Mouse (Mus musculus): ENCODE measurements at regions not wholly inside any gene's neighbourhood (a gene's known extent, or its start where the extent isn't known, plus 50 kb on each side); places are given as distances from the start of the nearest gene placed in this dataset.

DNA sequence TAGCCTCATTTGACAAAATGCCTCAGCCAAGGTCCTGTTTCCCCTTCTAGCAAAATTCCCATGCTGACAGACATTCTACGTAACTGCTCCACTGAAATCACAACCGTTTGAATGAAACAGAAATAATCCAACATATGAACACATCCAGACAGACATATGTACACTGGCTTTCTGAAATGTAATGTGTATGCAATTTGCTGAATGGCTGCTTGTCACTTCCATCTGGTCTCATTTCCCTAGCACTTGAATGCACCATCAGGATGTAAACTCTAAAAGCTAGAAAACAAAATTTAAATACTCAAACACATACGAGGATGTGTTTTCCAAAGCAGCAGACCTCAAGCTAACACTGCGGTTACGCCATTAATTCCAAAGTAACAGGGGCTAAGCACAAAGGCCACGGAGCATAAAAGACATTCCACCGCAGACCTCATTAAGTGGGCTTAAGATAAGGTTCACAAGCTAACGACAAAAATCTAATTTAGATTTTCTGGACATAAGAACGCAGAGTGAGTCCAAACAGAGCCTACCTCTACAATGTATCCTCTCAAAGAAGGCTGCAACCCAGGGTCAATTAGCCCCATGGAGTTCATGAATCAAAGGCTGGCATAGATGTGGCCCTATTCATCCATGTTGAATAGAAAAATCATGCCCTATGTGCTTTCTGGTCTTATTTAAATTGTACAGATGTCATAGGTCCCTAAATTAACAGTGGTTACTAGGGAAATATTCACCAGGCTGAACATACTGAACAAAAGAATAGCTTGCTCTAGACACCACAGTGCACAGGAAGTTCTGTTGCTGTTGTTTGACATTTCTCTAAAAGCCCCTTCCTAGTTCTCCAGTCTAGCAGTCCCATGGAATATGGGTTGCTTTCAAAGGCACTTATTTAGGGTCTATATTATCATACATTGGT, 630.5 kb downstream of the Nedd1 start:
- intact Hi-C loops (cut with DNase I): no loop called here

DNA sequence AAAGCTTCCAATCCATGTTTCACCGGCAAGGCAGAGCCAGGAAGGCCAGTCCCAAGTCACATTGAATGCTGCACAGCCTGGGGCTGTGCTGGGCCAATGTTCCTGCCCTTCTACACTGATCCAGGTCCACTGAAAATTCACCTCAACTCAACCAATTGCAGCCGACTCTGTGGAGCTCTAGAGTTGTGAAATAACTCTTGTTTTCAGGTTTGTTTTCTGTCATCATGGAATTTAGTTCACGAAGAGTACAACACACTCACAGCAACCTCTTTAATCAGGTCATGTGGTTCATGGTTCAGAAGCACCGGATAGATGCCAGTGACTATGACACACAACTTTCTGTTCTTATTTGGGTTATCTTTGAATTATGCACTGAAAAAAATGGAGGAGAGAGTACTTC, 640.1 kb downstream of the Nedd1 start:
- intact Hi-C loops (cut with DNase I): no loop called here

DNA sequence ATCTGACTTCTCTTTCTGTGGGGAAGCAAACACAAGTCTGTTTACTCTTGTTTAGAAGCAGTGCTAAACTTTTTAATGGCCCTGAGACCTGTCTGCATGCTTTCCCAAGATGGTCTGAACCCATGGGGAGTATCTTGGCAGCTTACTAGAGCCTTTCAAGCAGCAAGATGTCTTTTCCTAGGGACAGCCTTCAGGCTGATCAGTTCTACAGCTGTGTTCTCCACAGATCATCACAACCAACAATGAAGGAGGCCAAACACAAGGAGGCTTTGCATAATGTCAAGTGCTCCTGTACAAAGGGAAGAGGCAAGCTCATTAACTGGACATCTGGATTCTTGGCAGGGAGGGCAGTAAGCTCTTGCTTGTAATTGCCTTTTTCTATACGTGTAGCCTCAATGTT, 641.0 kb downstream of the Nedd1 start:
- intact Hi-C loops (cut with DNase I): no loop called here

- intact Hi-C loops (cut with DNase I): no loop called here
These were observed 642.8 kb downstream of the Nedd1 start for GRCm38 (mm10) chr10:92079421-92079820.

- intact Hi-C loops (cut with DNase I): no loop called here
These were observed 644.9 kb downstream of the Nedd1 start for GRCm38 (mm10) chr10:92077291-92077690.

GRCm38 (mm10) chr10:92076754-92077153, 645.5 kb downstream of the Nedd1 start:
- intact Hi-C loops (cut with DNase I): no loop called here

DNA sequence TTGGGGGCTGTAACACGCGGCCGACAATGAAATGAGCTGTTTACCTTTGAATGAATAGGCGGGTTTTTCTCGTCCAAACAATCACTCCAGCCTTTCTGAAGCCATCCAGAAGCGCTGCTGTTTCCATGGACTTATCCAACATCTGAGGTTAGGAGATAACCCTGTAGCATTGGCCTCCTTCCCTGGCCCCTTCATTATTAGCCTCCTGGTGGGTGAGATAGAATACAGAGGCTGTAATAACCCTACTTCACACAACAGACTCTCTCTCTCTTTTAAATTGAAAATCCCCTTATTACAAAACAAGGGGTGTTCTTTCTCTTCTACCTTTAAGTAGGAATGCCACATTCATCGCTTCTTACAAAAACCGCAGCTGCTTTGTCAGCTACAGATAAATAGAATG, 646.8 kb downstream of the Nedd1 start:
- intact Hi-C loops (cut with DNase I): no loop called here

- intact Hi-C loops (cut with DNase I): no loop called here
These were observed 647.4 kb downstream of the Nedd1 start for GRCm38 (mm10) chr10:92074698-92075394.

DNA sequence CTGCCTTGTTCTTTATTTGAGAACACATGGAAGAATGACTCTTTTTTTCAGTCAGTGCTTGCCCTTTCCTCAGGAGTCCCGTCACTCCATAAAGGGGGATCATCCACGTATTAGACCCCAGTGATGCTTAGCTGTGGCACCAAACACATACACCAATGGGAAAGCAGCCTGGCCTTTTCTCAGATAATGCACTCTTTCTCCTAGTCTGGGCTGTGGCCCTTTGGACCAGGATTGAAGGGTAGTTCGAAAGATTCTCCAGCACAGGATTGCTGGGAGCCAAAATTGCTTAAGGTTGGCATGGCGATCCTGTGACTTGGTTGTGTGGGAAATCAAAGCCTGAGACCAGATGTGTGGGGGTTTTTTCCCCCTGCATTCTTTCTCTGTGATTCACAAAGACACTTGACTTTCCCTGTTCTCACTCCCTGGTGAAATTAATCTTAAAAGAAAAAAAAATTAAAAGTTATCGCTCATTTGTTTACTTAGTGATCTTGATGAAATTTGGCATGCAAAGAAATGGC, 648.3 kb downstream of the Nedd1 start:
- intact Hi-C loops (cut with DNase I): no loop called here

GRCm38 (mm10) chr10:92044783-92045182, 677.4 kb downstream of the Nedd1 start:
- intact Hi-C loops (cut with DNase I): no loop called here

GRCm38 (mm10) chr10:92036176-92036575, 686.0 kb downstream of the Nedd1 start:
- intact Hi-C loops (cut with DNase I): no loop called here

GRCm38 (mm10) chr10:92030221-92030620, 692.0 kb downstream of the Nedd1 start:
- intact Hi-C loops (cut with DNase I): no loop called here

- intact Hi-C loops (cut with DNase I): no loop called here
These were observed 698.0 kb downstream of the Nedd1 start for GRCm38 (mm10) chr10:92024203-92024602.

- intact Hi-C loops (cut with DNase I): no loop called here
These were observed 701.2 kb downstream of the Nedd1 start for GRCm38 (mm10) chr10:92021036-92021435.

DNA sequence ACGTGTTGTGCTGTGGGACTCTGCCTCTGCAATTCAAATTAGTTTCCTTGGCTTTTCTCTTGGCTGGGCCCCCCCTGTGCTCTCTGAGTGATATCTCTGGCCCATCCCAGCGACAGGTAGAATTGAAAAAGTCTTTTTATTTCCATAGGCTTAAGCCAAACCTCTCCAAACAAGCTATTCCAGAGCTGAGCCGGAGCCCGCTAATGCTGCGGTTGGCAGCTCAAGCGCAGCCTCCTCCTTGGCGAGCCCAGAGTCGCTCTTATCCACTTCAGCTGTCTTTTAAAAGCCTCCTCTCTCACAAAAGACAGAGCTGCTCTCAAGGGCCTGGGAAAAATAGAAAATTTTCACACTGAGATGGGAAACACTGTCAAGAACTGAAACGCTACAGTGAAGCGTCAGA, 712.7 kb downstream of the Nedd1 start:
- intact Hi-C loops (cut with DNase I): no loop called here

GRCm38 (mm10) chr10:92007891-92008290, 714.3 kb downstream of the Nedd1 start:
- intact Hi-C loops (cut with DNase I): no loop called here

DNA sequence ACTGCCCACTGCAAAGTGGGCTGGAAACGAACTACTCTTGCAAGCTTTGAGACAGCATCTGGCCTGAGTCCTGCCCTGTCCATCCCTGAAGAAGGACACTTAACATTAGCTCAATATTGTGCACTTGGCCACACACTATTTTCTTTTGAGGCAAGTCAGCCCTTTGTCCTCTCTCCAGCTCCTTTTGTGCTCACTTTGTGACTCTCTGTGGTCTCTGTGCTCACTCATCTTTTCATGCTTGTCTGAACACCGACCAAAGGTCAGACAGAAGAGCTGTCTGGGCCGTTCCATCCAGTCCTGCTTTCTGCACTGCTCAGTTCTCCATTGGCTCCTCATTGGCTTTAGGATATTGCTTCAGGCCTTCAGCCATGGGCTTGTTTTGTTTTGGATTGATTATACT, 715.8 kb downstream of the Nedd1 start:
- intact Hi-C loops (cut with DNase I): no loop called here

- intact Hi-C loops (cut with DNase I): no loop called here
These were observed 731.2 kb downstream of the Nedd1 start for GRCm38 (mm10) chr10:91991040-91991439.

DNA sequence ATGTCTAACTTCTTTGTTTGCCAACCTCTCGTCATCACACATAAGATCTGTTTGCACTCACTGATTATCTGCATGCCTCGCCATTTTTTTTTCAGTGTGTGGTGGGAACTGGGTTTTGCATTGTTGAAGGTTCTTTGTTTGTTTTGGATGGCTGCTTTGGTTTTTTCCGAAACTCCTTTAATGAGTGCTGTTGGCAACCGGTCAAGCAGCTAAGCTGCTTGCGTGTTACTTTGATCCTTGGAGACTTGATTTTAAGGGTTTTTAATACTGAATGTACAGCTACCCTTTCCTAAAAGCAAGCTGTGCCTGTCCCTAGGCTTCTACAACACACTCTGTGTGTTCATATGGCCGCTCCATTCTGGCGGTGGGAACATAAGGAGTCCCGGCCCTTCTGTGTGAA, 733.9 kb downstream of the Nedd1 start:
- intact Hi-C loops (cut with DNase I): no loop called here

GRCm38 (mm10) chr10:91979841-91980240, 742.4 kb downstream of the Nedd1 start:
- intact Hi-C loops (cut with DNase I): no loop called here

DNA sequence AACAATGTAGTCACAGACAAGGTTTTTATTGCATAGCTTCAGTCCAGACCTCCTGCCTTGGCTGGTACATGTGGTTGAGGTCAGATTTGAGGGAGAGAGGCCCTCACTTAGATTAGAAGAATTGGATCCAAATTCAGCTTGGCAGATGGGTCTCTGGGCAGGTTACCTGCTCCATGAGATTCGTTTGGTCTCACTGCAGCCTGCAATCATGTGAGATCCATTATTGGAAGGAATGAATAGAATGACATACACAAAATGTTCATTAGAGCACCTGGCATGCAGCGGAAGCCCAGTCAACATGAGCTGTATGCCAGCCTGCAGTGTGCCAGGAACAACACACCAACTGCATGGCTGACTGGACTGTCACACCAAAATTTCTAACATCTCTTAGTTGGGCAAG, 750.3 kb downstream of the Nedd1 start:
- intact Hi-C loops (cut with DNase I): no loop called here

DNA sequence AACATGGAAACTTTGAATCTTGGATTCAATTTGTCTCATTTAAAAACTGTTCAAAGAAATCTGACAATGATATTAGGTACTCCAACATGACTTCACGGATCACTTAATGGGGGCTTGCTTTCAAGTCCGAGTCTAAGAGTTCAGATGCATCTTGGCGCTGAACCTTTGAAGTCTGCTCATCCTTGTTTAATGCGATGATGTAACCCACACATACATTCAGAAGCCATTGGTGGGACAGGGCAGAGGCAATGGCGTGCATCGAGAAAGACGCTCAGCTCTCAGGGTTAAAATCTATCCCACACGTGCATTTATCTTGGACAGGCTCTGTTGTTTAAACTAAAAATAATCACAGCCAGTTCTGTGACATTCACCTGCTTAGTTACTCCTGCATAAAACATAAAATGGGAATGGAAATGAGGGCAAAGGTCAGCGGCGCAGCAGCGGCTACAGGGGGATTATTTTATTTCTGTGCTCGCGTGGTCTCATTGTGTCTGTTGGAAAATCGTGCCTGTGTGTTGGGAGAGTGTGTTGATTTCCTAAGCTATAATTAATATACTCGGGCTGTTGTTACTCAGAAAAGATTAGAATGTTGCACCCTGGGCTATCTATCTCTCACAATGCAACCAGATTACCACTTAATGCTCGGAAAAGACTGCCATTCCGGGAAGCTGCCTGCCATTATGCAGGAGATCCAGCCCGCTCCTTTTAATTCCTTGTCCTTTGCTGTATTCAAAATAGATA, 754.5 kb downstream of the Nedd1 start:
- intact Hi-C loops (cut with DNase I): no loop called here
